Mouse (Mus musculus) spleen, adult 12 weeks (tissue): Measurements from ENCODE around the gene Twnk.

Experiments used
- DNase-seq: peaks from one replicate; pipeline ENCODE4 v3.0.0; 2022; ENCODE audit warnings: low spot score

Gene Twnk

GRCm38 (mm10) chr19:45003740-45004516 is 1.5 kb upstream of the Twnk start:
- no peak for DNase-seq

GRCm38 (mm10) chr19:45005957-45006712 is 672 bp downstream of the Twnk start, which contains the start of gene Mrpl43:
Gene Mrpl43, minus strand, starts transcription at chr19:45006442.
- DNase-seq = peak; percentile 91

DNA sequence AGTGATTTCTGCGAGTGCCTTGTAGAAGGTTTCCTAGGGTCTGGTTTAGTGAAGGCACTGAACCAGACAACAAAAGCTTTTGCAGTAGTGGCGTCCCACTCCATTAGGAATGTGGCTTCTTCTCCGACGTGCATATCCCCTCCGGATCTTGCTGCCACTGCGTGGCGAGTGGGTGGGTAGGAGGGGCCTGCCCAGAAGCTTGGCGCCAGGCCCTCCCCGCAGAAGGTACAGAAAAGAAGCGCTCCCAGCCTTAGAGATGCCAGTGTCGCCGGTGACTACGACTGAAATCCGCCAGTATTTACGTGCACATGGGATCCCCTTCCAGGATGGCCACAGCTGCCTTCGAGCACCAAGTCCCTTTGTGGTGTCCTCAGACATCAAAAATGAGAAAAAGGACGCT is 1.6 kb downstream of the Twnk start:
- DNase-seq = no peak

DNA sequence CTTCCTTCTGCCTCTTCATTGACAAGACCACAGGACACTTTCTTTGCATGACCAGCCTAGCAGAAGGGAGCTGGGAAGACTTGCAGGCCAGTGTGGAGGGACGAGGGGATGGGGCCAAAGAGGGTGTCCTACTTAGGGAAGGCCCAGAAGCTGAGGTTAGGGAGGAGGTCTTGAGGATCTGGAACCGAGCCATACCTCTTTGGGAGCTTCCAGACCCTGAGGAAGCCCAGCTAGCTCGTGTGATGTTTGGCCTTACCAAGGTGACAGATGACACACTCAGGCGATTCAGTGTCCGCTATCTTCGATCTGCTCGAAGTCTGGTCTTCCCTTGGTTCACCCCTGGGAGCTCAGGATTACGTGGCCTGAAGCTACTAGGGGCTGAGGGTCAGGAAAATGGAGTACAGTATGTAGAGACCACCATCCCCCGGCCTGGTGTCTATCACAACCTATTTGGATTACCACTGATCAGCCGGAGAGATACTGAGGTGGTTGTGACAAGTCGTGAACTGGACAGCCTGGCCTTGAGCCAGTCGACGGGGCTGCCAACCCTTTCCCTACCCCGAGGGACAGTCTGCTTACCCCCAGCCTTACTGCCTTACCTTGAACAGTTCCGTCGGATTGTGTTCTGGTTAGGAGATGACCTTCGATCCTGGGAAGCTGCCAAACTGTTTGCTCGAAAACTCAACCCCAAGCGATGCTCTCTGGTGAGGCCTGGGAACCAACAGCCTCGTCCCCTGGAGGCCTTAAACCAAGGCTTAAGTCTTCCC is 2.1 kb downstream of the Twnk start:
- DNase-seq = no peak

GRCm38 (mm10) chr19:45010646-45011045 is 5.2 kb downstream of the Twnk start:
- no peak for DNase-seq

GRCm38 (mm10) chr19:45012219-45012618 is 6.8 kb downstream of the Twnk start:
- no peak for DNase-seq

DNA sequence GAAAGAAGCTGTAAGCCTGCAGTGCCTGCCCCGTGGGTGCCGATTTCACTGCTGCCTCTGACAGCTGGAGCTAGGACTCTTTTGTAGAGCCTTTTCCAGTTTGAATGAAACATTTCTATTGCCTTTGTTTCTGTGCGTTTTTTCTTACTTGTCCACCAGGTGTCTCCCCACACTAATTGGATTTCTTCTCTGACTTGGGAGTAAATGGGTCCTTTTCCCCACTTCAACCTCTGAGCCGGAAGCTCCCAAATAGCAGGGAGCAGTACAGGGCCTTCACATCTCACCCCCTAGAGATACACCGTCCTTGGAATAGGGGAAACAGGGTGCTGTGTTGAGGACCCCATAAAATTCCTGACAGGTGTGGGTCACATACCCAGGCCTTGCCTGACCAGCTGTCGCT is 7.2 kb downstream of the Twnk start:
- no peak for DNase-seq

- DNase-seq = no peak
These were observed 8.2 kb downstream of the Twnk start for GRCm38 (mm10) chr19:45013581-45014225.

- no peak for DNase-seq
These were observed 9.0 kb downstream of the Twnk start, which contains the start of gene Lzts2 for GRCm38 (mm10) chr19:45014335-45014971. Gene Lzts2, plus strand, starts transcription at chr19:45014414.

DNA sequence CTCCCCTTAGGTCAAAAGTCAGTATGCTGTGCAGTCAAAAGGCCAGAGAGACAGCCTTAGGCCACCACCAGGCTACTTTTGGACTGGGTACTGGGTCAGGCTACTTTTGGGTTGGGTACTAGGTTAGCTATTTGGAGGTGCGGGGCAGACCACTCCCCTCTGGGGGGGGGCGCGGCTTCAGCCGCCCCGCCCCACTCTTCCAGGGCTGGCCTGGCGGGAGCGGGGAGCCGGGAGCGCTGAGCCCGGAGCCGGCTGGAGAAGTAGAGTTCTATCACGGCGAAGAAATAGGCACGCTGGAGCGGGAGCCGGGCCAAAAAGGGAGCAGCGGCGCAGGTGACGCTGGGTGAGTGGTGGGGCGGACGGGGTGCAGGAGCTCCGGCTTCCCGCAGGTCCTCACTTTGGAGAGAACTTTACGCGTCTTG is 9.5 kb downstream of the Twnk start:
- DNase-seq = no peak

- DNase-seq = peak; percentile 39
These were observed 10.2 kb downstream of the Twnk start for GRCm38 (mm10) chr19:45015518-45016281.

- DNase-seq = no peak
These were observed 11.1 kb downstream of the Twnk start for GRCm38 (mm10) chr19:45016341-45017215.

DNA sequence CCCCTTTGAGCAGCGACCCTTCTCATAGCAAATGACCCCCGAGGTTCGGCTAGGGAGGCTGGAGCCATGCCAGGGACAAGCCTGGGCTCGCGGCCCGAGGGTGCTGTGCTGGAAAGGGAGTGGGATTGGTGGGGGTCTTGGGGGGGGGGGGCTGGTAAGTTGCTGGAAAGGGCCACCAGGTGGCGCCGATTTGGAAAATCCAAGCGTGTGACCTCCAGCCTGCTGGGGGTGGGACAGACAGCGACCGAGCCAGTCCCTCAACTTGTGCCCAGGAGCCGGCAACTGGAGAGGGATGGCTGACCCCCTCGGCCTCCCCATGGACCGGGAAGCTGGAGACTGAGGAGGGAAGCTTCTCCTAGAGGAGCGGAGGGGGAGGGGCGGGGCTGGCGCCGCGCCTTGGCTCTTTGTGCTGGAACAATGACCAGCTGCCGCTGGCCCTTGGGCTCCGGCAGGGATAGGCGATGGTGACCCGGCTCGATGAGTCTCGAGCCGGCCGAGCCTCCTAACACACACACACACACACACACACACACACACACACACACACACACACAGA is 11.8 kb downstream of the Twnk start:
- DNase-seq = no peak

- DNase-seq = no peak
These were observed 12.4 kb downstream of the Twnk start for GRCm38 (mm10) chr19:45017909-45018308.

DNA sequence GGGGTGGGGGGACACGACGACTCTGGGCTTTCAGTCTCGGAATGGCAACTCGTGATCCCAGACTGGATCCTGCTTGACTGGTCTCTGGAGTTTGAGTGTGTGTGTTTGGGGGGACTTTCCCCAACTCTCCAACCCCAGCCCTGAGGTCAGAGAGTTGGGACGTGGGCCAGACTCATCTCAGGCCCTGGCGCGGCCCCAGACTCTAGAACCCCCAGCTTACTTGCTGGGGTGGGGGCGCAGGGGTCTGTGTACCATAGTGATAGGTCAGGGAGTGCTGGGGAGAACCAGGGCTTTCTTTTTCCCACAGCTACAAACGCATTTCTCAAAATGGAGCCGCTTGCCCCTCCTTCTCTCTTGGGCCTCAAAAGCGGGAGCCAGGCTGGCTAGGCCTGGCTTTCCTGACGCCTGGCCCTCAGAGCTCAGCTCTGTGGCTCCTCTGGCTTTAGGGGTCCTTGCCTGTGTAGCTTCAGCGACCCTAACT is 12.9 kb downstream of the Twnk start:
- DNase-seq = no peak

- DNase-seq = no peak
These were observed 14.9 kb downstream of the Twnk start for GRCm38 (mm10) chr19:45020348-45020747.

GRCm38 (mm10) chr19:45021362-45021761 is 15.9 kb downstream of the Twnk start:
- DNase-seq = no peak

- no peak for DNase-seq
These were observed 18.5 kb downstream of the Twnk start for GRCm38 (mm10) chr19:45023993-45024392.

GRCm38 (mm10) chr19:45024775-45025174 is 19.3 kb downstream of the Twnk start:
- no peak for DNase-seq
